ENCODE assay signal across 11 mouse cellular contexts in the genomic region with DNA sequence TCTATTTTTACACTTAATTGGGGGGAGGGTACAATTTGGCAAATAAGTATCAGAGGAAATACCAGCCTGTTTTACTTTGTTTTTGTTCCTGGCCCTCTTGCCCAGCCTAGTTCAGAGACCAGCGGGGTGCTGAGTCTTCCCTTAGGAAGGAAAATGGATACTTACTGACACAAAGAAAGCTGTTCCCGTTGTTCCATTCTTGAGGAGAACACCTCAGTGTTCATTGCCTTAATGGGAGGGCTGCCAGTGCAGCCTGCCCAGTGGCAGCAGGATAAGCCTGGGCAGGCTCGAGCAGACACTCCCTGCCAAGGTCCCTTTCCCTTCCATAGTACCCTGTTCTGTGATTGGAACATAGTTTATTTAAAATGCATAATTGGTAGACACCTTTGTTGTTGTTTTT.
DNase-seq lines count a peak whose midpoint lies in the region; ATAC-seq and TF ChIP-seq lines count a peak whose summit lies in the region.
"Had no signal": no experiment of that assay in that cellular context is flagged by ENCODE, and none has a peak within 500 bp of the region (broad histone marks: within the 10 kb centered on the region; RNA-seq: fewer than 3 reads in every experiment).

No protein-coding gene starts in this region.

- TF ChIP-seq POLR2A in heart, adult 2 months (IDR thresholded peaks at IDR 0.05; ENCODE audit: insufficient read depth, low read depth, low read length) = no peak
- no peak for TF ChIP-seq POLR2A in embryonic fibroblast, embryonic 13.5 days (IDR thresholded peaks at IDR 0.05; ENCODE audit: low read depth, low read length)

- H3K27me3 ChIP-seq in heart, adult 2 months (ENCODE audit: control insufficient read depth, insufficient read depth, low read length) = no peaks in the 10 kb centered on the region
- H3K27me3 ChIP-seq in stomach, postnatal 0 days (ENCODE audit: control insufficient read depth, insufficient read depth, low read length) = no peaks in the 10 kb centered on the region
- H3K27me3 ChIP-seq: neural tube, embryonic 12.5 days had no signal

- 0 out of 2 replicates have a peak, but pooled peaks have one; percentile 19 for TF ChIP-seq EP300 in heart, adult 2 months (IDR thresholded peaks at IDR 0.05; ENCODE audit: insufficient read depth, low read depth, low read length)
- no peak for TF ChIP-seq EP300 in stomach, postnatal 0 days (optimal IDR thresholded peaks at IDR 0.05)

- H3K36me3 ChIP-seq in heart, adult 2 months (ENCODE audit: control insufficient read depth, insufficient read depth, low read length) = peaks cover 20% of the 10 kb centered on the region
- no peaks in the 10 kb centered on the region for H3K36me3 ChIP-seq in stomach, postnatal 0 days (ENCODE audit: control insufficient read depth, insufficient read depth, low read length)
- H3K36me3 ChIP-seq: neural tube, embryonic 12.5 days had no signal

- peak in 1 of 2 experiments; percentile 46 for DNase-seq in heart, adult 2 months
- DNase-seq in heart, postnatal 4 days = no peak
- DNase-seq in urinary bladder, postnatal 14 days (ENCODE audit: low spot score) = peak; percentile 55
- no peak for DNase-seq in urinary bladder, postnatal 4 days (ENCODE audit: low spot score in 2 of 2)
- no peak for DNase-seq in stomach, postnatal 0 days (ENCODE audit: low spot score)
- DNase-seq in frontal cortex, adult 2 months (ENCODE audit: extremely low spot score in 1 of 2, low spot score in 1 of 2) = no peak
- DNase-seq in adrenal gland, postnatal 4 days (ENCODE audit: low spot score in 2 of 2) = no peak
- DNase-seq: thymus, postnatal 36 days had no signal

- H3K79me2 ChIP-seq in heart, adult 2 months (replicated peaks; ENCODE audit: control insufficient read depth, insufficient read depth, low read length) = peaks cover 5% of the 10 kb centered on the region; the same call in 1 of the 2 replicates

- H3K9ac ChIP-seq in heart, adult 2 months (ENCODE audit: low read depth, low read length) = no peak overlapping the region
- no peak overlapping the region for H3K9ac ChIP-seq in stomach, postnatal 0 days (ENCODE audit: low read length)
- H3K9ac ChIP-seq: neural tube, embryonic 12.5 days had no signal

- no peak overlapping the region for H3K4me3 ChIP-seq in heart, adult 2 months
- no peak overlapping the region for H3K4me3 ChIP-seq in embryonic fibroblast, embryonic 13.5 days (ENCODE audit: insufficient read depth, low read length)
- H3K4me3 ChIP-seq in stomach, postnatal 0 days (ENCODE audit: low read depth, low read length) = no peak overlapping the region
- H3K4me3 ChIP-seq: neural tube, embryonic 12.5 days had no signal

- no peak for ATAC-seq in stomach, postnatal 0 days (ENCODE audit: low FRiP score, low TSS enrichment)
- ATAC-seq: inflammation-experienced regulatory T-cells, adult 6 months had no signal

- intact Hi-C loops in heart, adult 2 months (cut with DNase I) = loop anchor here (2.0 kb wide), 1 partner anchor 20 kb away; no protein-coding TSS in a partner anchor

- WGBS in heart, adult 2 months = 27% methylated on average over 3 of the region's 3 CpGs
- WGBS in stomach, postnatal 0 days = 42% methylated on average over 3 of the region's 3 CpGs

- H3K4me1 ChIP-seq in heart, adult 2 months (ENCODE audit: control insufficient read depth, insufficient read depth, low read length) = peaks cover 20% of the 10 kb centered on the region
- H3K4me1 ChIP-seq in embryonic fibroblast, embryonic 13.5 days (ENCODE audit: control insufficient read depth, insufficient read depth, low read length) = peaks cover 10% of the 10 kb centered on the region
- H3K4me1 ChIP-seq in stomach, postnatal 0 days (replicated peaks; ENCODE audit: control insufficient read depth, insufficient read depth) = no peaks in the 10 kb centered on the region

- no peak for TF ChIP-seq CTCF in heart, adult 2 months (IDR thresholded peaks at IDR 0.05)
- TF ChIP-seq CTCF in embryonic fibroblast, embryonic 13.5 days (IDR thresholded peaks at IDR 0.05; ENCODE audit: borderline replicate concordance, insufficient read depth, low read length) = no peak
- TF ChIP-seq CTCF in stomach, postnatal 0 days (IDR thresholded peaks at IDR 0.05; ENCODE audit: low read depth) = no peak

- H3K4me2 ChIP-seq in stomach, postnatal 0 days (replicated peaks; ENCODE audit: low read depth) = no peak overlapping the region
- H3K4me2 ChIP-seq: neural tube, embryonic 12.5 days had no signal

- H3K9me3 ChIP-seq in stomach, postnatal 0 days (ENCODE audit: control insufficient read depth, low read length) = no peaks in the 10 kb centered on the region
- H3K9me3 ChIP-seq: neural tube, embryonic 12.5 days had no signal

- peak overlapping the region; percentile 41 for H3K27ac ChIP-seq in heart, adult 2 months
- peak overlapping the region; percentile 67 for H3K27ac ChIP-seq in embryonic fibroblast, embryonic 13.5 days (ENCODE audit: insufficient read depth, low read length)
- peak overlapping the region; percentile 80 for H3K27ac ChIP-seq in stomach, postnatal 0 days (replicated peaks)
- H3K27ac ChIP-seq: neural tube, embryonic 12.5 days had no signal
